Mouse (Mus musculus) spleen, adult 18-20 months (tissue): Measurements from ENCODE around the gene Myzap.
"Not testable (repeated sequence)": the region's sequence is repeated elsewhere in the genome, so short reads cannot be mapped to it uniquely, and the experiment has no call there.

ENCODE experiments used
- DNase-seq, 2 experiments: peaks; one replicate each; pipeline ENCODE4 v3.0.0; 2022; ENCODE audit warnings: mixed read lengths in 2 of 2

Gene Myzap

DNA sequence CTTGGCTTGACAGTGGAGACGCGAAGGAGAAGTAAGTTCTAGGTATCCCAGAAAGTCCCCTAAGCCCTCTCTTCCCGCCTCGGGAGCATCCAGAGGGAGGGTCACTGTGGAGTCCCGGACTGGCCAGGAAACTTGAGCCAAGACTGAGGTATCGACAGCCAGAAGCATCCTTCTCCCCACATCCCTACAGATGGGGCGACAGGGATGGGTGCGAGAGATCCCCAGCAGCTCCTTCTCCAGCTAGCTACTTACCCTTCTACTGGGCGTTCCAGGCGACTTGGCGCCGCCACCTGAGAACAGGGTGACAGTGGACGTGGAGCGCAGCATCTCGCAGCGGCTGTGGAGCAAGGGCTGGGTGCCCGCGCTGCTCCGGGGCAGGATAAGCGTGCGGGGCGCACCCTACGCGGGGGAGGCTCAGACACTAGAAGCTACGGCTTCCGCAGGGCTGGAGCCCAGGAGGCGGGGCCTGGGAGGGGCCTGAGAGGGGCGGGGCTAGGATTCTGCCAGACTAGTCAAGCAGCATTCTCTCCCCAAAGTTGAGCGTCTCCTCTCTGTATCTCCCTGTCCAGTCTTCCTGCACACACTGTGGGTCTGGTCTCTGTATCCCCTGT lies at the start of gene Myzap:
TSS of gene Myzap (minus strand) at position 423 of the 611 bp plus-strand sequence.
- DNase-seq = peak; percentile 81 to 93

DNA sequence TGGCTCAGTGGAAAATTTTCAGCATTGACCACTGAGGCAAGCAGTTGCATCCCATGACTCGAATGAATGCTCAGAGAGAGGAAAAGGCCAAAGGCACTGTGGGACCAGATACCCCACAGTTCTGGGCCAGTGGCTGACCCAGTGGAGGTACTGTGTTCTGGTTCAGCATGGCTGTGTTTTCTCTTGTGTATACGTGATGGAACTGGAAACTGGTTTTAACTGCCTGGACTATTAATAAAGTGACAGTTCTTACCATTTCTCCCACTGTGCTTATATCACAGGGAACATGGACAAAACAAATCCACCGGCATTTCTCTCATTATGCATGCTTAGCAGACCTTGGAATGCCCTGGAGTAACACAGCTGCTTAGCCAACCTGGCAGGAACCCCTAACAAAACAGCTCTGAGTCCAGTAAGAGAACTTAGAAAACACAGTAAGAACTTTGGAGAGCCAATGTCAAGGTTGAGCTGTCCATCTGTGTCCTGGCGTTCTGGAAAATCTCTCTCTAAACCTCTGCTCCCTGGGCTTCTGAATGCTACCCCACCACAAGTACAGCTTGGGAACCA lies 48.3 kb upstream of the Myzap start:
- no peak for DNase-seq

DNA sequence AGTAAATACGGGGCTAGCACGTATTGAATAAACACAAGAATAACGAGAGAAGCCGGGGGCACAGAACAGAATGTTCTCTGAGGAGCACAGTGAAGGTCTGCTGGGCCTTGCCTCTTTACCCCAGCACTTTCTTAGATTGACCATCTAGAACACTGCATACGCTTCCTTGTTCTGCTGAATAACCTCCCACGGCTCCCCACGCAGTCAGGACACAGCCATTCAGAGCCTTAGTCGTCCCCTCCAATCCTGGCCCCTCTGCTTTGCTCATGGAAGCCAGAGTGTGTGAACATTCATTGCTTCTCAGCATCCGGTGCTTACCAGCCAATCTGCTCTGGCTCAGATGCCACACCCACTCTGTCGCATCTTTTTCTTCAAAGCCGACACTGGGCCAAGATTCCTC lies 46.0 kb upstream of the Myzap start:
- DNase-seq = no peak

DNA sequence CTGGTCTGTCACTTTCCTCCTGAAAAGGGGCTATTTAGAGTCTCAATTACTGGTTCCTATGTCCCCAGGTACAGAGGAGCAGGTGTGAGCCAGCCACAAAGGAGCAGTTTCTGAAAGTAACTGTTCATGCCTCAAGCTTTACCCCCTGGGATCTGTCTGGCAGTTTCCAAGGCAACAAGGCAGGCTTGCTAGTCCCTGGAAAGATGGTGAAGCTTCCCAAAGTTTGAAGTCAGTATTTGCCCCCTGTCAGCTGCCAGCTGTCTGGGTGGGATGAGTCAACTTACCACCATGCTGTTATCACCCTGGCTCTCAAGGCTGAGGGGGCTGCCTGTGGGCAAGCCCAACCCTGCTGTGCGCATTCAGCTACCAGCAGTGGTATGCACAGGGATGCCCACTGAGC lies 44.7 kb upstream of the Myzap start:
- DNase-seq = no peak

DNA sequence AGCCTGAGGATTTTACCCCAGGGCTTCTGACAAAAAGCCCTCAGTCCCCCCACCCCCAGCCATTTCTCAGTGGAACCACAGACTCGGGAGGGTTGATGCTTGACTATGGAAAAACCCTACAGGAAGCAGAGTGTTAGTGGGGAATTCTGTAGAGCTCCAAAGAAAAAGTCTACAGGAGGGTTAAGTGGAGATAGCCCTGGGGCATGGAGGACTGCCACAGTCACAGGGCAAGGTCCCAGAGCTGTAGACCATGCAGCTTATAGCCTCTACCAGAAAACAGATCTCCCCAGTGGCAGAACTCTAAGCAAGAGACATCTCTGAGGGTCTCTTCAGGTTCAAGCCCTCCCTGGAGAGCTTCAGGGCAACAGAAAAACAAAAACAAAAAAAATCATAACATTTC lies 43.5 kb upstream of the Myzap start:
- no peak for DNase-seq

DNA sequence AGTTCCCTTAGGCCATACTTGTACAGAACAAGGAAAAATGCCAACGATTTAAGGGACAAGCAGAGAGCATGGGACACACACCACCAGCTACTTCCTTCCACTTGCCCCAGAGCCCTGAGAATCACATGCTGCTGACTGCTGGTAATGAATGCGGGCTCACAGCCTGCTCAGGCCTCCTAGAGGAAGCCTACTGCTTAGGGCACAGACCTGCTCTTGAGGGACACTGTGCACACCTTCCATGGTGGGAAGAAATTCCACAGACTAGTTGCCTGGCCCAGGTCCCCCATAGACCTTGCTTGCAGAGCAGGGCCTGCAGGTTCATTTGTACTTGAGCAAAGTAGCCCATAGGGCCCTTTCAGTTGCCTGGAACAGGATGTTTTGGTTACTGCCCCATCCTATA lies 42.8 kb upstream of the Myzap start:
- DNase-seq = no peak

DNA sequence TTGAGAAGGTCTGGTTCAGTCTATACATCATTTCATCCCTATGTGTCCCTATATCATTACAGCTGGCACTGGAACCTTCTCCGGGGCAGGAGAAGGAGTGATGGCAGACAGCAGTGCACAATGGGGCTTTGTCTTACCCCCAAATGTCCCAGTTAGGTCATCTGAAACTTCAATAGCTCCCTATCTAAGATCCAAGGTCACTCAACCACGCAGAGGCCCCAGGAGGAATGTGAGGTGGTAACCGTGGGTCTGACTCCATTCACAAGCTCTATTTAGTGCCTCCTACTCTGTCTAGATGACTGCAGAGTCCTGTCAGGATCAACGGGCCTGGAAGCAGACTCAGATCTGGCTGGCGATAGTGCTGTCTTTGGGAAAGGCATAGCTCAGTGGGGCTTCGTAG lies 36.8 kb upstream of the Myzap start:
- no peak for DNase-seq

DNA sequence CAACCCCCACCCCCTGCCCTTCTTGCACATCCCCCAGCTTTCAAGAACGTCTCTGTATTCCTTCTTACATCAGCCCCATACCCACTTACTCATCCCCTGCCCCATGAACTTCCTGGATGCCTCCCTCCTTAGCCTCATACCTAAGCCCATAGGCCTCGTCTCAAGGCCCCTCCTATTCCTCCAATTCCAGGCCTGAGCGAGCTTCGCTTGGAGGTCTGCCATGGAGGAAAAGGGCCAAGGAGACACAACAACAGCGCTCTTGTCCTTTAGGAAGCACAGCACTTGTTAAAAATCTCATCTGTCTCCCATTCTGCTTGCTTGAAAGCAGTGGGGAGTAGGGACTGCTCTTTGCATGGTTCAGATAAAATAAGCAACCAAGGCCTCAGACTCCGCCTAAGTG lies 36.1 kb upstream of the Myzap start:
- DNase-seq = no peak

DNA sequence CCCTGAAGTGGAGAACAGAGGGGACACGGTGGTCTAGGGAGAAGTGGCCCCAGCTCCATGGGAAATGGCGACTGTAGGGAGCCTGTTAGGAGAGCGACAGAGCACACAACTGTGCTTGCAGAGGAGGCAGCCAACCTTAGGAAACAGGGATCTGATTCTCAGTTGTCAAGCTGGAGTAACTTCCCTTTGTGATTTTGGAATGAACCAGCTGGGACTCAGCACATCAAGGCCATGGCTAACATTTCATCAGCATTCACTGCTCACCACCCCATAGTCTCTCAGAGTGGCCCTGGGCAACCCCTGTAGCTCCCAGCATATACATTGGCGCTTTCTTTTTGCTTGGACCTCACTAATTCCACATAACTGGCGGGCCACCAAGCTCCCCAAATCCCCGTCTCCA lies 33.8 kb upstream of the Myzap start:
- DNase-seq = no peak

DNA sequence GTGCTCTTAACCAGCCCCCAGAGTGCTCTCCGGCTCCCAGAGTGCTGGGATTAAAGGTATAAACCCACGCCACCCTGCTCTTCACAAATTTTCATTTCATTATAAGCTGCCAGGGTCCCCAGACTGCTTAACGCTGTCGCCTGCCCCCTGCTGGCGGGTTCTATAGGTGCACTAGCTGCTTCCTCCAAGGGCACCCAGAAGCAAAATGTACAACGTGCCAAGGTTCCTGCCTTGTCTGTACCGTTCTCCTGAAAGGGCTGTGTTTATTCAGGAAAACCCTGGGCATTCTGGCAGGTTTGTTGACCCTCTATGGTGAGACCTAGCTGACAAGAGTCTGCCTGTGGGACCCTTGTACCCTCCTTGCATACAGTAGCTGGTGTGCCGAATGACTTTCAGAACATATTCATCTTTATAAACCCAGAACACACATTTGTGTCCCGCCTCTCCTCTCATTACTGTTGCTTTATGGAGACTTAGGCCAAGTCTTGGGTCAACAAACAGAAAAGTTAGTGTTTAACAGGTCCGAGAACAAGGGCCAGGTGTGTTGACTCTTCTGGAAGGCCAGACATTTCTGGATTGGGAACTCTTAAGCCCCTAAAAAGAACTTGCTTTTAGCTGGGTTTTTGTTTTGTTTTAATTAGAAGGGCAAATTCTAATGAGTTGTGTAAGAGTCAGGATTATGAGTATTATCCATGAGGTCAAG lies 32.8 kb upstream of the Myzap start:
- peak; percentile 24 to 62 for DNase-seq

DNA sequence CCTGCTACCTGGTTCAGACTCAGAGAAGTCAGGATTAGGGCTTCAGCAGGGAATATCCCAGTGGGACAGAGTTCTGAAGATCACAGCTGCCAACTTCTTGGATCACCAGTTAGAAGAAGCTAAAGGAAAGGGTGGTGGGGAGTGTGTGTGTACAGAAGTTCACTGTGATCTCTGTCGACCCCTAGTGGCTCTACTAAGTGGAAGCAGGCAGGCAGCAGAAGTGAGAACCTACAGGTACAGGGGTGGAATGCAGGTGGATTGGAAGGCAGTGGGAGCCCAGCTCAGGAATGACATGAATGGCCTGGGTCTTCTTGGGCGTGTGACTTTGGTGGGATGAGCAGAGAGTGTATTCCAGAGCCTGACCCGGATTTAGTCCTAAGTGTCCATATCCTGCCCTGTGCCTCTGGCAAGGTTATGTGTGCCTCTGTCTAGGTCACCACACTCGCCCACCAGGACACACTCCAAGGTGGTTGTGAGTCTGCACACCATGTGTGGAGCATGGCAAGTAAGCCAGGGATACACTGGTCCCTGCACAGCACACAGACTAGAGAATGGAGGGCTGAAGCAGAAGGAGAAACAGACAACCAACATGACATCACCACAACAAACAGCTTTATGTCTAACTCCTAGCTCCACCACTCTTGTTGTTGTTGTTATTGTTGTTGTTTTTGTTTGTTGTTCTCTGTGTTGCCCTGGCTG lies 31.9 kb upstream of the Myzap start:
- DNase-seq = peak in 1 of 2 experiments; percentile 21

DNA sequence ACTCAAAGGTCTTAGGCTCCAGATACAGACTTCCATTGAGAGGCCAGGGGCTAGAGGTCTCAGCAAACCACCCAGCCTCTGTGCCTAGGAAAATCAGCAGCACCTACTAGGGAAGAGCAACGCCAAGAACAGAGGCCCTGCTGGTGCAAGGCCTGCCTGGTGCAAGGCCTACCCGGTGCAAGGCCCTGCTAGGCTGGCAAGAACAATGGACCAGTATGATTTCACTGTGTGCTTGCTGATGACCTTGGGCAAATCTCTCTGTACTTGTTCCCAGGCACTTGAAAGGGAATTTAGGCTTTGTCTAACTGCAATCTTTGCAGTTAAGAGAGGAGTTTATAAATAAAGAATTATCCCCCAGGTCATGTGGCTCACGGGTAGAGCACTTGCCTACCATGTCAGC lies 30.4 kb upstream of the Myzap start:
- no peak for DNase-seq

DNA sequence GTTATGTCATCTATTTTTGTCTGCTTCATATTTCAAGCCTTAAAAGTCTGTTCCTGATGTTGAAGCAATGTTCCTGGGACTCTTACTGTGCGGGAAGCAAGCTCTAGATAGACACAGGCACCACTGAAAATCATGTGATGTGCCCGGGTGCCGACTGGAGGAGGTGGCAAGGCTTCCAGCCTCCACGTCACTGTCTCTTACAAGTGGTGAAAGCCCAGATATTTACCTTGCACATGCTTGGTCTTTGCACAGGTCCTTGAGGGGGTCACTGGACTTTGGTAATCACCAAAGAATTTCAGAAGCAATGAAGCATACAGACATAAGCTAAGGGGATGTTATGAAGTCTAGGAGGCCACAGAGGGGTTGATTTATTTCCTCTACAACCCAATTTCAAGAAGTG lies 29.8 kb upstream of the Myzap start:
- DNase-seq = no peak

DNA sequence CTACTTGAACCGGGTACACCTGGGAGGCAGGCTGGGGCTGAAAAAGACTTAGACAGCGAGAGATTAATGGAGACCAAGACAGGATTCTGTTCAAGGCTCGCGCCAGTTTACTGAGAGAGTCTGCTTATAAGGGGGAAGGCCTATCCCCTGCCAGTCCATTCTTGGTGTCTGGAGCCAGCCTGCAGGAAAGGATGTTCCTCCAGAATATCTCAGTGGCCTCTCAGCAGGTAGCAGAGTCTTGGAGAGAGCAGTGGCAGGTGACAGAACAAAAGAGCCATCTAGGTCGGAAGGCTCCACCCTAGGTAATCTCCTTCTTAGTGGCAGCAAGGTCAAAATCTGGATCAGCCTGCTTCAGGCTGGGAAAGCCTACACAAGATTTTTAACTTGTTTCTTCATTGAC lies 28.0 kb upstream of the Myzap start:
- DNase-seq = not testable (repeated sequence)

DNA sequence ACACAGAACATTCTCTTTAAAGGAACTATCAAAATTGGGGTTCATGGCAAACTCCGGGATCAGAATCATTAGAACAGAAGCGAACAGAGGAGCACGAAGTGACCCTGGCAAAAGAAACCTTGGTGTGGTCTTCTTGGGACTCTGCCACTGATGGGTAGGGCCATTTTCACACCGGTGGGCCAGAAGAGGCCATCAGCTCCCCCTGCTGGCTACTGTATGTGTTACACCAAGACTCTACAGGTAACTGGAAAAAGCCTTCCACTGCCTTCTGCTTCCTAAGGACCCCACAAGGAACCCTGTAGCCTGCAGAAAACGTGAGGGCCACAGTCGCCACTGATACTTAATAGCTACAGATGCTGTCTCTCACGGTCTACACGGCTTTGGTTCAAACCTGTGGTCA lies 25.2 kb upstream of the Myzap start:
- peak in 1 of 2 experiments; percentile 56 for DNase-seq

DNA sequence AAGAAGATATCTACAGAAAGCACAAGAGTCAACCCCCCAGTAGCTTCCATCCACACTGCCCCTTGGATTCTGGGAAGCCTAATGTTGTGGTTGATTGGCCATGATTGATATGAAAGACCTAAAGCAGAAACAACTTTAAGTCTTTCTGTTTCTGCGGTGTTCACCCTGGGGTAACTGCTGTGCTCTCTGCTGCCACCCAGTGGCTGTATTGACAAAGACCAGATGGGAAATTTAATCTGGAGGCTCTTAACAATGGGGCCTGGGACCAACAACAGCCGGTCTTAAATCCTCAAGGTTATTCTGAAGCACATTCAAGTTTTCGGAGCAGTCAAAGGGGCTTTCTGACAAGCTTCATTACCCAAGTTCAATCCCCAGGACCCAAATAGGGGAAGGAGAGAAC lies 24.0 kb upstream of the Myzap start:
- DNase-seq = peak; percentile 28 to 77

DNA sequence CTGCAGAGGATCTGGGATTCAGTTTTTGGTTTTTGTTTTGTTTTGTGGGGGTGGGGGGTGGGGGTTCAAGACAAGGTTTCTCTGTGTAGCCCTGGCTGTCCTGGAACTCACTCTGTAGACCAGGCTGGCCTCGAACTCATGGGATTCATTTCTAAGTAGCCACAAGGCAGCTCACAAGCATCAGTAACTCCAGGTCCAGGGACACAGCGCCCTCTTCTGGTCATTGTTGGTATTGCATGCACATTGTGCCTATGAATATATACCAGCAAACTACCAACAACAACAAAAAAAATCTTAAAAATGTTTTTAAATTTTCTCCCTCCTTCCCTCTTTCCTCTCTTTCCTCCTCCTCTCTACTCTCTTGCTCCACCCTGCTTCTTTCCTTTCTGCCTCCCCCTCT lies 22.5 kb upstream of the Myzap start:
- peak in 1 of 2 experiments; percentile 30 for DNase-seq

DNA sequence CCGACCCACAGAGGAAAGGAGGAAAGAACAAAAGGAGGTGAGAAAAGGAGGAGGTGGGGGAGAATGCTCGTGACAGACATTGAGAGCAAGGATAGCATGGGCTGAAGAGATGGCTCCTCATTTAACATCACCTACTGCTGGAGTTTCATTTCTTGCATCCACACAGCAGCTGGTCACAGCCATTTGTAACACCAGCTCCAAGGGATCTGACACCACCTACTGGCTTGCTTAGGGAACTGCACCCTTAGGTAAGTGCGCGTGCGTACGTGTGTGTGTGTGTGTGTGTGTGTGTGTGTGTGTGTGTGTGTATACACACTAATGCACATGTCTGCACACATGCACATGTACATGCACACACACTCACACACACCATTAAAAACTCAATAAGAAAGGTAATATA lies 20.8 kb upstream of the Myzap start:
- DNase-seq = no peak

DNA sequence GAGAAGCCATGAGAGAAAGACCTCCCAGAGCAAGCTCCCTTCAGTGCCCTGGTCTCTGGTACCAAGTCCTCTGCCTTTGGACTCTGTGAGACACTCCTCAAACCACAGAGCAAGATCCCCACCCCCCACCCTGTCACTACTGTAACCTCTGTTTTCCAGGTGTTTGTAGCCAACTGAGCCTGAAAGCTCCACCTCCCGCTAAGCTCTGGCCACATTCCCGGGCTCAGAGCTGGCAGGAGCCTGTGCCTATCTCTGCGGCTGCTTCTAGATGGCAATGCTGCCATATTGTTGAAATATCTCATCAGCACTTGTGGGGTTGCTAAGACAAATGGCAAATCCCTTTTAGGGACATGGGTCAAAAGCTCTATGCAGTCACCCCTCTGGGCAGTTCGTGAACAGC lies 19.7 kb upstream of the Myzap start:
- no peak for DNase-seq

DNA sequence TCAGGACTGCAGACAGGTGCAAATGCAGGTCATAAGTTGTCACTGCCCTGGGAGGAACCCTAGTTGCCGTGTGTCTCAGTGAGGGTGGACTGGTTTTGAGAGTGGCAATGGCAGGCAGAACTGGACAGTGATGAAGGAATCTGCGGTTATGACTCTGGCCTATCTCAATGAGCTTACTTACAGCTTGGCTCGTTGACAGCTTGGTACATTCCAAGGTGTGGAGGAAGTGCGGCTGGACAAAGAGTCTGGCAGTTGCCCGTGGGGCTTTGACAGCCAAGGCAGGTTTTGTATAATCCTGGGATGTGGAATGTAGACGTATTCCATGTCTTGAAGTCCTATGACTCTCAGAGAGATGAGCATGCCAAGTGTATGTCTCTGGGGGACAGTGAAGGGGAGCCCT lies 16.9 kb upstream of the Myzap start:
- no peak for DNase-seq

DNA sequence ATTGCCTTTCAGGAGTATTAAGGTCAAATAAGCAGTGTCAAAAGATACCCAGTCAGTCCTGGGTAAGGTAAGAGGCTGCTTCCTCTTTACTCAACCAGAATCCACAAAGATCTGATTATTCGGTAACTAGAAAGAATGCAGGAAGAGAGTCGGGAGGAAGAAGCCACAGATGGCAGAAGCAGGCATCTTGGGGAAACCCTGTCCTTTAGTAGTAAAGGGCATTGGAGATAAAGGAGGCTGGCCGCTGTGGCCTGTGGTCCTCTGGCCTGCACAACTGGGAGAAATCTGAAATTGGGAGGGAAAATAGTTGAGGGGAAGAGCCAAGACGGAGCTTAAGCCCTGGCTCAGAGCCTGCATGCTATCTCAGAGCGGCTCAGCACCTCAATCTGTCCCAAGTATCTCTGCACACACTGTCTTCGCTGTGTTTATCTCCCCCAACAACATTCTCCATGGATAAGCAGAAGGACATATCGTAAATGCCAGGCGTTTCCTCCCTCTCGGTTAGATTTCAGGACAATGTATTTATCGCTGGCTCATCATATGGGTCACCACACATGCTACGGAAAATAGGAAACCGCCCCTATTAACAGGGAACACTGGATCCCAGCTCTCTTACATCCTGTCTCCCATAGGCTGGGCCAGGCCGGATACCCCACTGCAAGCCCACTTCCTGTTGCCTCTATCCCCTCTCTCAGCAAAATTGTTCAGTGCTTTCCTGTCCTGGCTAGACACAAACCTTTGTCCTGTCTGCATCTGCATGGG lies 14.3 kb upstream of the Myzap start:
- DNase-seq = no peak

DNA sequence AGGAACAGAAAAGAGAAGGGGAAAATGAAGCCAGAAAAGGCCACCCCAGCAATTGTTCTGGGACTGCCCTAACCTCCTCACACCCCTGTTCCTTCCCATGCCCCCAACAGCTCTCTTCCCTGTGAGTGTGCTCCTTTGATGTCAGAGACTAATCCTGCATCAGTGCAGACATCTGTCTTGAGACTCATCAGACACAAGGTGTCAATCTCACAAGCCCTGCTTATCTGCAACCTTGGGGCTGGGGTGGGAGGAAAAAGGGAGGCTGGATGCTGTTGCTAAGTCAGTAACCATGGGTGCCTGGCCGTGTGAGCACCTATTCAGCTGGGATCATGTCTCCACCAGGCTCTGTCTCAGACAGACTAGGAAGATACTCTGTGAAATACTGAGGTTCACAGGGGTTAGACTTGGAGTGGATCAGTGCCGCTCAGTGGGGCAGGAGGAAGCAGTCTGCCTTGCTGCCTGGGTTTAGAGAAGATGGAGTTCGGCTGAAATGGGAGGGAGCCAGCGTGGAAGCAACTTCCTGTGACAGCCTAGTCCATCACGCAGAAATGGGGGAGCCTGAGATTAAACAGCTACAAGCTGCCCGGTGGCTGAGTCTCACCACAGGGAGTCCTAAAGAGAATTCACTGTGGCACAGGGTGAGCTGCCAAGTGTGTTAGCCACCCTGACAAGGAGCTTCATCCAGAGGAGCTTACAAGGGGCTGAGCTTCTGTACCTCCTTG lies 12.9 kb upstream of the Myzap start:
- no peak for DNase-seq

DNA sequence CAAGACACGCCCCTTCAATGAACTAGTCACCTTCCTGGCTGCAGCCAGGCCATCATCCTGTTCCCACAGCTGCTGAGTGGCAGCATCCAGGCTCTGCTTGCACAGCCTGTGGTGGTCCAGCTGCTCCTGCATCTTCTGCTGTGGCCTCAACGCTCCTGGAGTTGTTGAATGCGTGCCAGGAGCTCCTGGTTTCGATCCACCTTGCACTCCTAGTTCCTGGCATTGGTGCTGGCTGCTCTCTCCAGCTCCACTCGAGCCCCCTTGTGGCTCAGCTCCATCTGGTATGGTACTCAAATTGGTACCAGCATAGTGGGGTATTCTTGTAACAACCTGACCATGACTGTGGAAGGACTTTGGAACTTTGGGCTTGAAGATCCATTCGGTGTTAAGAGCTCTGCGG lies 7.7 kb upstream of the Myzap start:
- DNase-seq = no peak
